Mouse (Mus musculus): ENCODE data around the gene Colgalt1.
A peak's percentile ranks its signal among the peaks of the same experiment; 100 is the strongest.

Colgalt1 gene

DNA sequence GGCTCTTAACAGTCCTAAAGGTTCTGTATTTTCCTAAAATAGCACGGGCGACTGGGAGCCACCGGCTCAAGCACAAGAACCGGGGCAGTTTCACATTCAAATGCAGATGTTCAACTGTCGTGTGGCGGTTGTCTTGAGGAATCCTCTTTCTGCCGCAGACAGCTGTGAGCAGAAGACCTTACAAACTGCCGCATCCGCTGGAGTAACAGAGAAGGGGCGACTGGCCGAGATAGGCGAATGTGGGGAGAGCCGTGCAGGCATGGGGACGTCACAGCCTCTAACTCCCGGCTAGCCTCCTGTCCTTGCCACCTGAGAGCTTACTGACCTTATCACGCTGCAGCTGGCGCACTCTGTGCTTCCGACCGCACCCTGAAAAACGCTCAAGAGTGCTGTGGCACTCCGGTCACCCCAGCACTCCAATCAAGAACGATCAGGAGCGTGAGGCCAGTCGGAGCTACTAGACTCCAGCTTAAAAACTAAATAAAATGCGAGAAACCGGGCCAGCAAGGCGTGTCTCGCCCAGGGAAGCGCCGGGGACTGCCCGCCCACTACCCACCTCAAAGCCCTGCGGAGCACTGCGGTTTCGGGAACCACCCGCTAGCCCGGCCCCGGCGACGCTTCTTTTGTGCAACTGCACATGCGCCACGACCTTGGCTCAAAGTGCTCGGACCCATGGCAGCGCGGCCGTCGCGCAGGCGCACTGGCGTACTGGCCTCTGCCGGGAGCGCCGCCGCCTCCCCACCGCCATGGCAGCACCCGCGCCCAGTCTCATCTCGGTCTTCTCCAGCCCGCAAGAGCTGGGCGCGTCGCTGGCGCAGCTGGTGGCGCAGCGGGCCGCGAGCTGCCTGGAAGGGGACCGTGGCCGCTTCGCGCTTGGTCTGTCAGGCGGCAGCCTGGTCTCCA is 19.1 kb upstream of the Colgalt1 start, which contains the start of gene Pgls:
Gene Pgls (plus strand): TSS at position 706 of the 903 bp plus-strand sequence.
- peak; percentile 96 to 99 for DNase-seq

DNA sequence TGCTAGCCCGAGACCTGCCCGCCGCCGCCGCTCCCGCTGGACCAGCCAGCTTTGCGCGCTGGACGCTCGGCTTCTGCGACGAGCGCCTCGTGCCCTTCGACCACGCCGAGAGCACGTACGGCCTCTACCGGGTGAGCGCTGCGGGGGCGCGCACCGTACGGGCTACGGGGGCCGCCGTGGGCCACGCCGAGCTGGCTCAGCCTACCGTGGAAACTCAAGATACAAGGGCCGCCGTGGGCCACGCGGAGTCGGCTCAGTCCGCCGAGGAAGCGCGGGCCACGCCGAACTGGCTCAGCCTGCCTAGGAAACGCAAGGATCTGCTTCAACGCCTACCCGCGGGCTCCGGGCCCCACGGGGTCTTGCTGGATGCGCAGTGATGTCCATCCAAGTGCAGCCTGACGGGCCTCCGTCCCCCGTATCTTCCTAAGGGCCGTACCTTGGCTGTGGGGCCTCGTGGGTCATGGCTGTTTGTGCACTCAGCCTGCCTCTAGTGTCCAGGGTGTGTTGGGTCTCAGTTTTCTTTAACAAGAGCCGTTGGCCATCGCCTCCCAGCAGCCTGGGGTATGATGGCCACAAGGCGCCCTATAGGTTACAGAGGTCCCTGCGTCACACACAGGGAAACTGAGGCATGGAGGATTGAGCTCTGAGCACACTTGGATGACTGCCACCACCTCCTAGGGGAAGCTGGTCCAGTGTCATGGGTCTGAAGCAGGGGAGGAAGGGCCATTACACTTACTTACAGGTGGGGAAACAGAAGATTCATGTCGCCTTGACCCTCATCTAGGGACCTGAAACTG is 18.2 kb upstream of the Colgalt1 start:
- DNase-seq, result peak; percentile 85 to 95

DNA sequence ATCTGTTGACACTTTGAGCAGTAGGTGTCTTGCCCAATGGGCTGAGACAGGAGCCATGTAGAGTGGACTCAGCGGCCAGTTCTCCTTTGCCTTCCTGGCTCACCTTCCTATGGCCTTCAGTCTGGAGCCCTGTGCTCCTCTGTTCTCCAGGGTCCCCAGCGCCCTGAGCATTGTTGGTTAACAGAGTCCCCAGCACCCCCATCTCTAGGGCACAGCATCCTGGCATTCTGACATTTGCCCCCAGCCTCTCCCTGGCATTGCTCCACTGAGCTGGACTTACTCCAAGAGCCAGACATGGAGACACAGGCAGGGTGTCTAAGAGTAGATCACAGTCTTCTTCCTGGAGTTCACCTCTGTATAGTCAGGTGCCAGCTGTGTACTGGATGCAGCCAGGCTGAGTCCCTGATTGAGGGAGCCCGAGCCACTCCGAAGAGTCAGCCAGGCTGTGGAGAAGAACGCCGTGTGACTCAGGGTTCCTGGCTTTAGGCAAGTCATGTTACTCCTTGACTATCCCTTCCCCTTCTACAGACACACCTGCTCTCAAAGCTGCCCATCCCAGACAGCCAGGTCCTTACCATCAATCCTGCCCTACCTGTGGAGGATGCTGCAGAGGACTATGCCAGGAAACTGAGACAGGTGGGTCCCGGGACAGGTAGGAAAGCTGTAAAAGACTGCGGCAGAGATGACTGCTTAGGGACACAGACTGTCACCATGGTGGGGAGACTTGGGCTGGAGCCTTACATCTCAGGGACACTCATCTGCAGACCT is 17.1 kb upstream of the Colgalt1 start:
- no peak for DNase-seq

DNA sequence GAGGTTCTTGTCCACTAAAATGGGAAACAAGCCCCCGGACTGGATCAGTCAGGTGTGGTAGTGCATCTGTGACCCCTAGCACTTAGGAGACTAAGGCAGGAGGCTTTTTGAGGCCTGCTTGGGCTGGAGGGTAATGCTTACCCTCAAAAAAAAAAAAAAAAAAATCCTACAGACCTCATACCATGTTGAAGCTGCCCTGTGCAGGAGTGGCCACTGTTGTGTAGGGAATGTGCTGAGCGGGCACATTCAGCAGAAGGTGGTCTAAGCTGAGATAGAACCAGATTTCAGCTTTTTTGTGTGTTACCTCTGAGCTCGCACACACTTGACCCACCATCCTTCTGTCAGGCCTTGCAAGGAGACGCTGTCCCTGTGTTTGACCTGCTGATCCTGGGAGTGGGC is 16.5 kb upstream of the Colgalt1 start:
- no peak for DNase-seq

DNA sequence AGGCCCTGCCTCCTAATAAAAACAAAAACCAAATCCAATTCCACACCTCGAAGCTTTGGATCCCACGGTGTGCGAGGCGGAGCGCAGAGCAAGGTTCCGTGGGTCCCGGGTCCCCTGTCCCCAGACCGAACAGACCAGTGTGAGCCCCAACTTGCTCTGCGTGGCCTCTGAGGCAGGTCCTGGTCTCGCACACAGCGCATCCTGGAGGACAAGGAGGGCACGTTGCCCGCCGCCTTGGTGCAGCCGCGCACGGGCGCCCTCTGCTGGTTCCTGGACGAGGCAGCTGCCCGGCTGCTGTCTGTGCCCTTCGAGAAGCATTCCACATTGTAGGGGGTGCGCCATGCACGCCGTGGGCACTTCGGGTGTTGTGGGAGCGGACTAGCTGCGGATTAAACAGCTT is 14.9 kb upstream of the Colgalt1 start:
- peak; percentile 90 to 98 for DNase-seq

DNA sequence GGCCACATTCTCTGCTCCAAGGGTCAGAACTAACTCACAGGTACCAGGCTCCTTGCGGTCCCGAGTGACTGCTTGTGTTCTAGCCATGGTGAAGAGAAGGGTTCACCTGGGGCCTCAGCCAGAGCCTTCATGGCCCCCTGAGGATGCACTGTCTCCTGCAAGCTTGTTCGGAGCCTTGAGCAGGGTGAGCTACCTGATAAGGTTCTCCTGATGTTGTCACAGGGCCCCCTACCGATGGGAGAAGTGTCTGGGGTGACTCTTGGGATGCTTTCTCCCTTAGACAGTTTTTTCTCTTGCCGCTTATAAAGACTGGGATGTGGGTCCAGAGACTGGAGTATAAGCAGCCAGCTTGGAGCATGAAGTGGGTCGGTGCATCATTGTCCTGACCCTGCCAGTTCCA is 14.4 kb upstream of the Colgalt1 start:
- DNase-seq, result no peak

DNA sequence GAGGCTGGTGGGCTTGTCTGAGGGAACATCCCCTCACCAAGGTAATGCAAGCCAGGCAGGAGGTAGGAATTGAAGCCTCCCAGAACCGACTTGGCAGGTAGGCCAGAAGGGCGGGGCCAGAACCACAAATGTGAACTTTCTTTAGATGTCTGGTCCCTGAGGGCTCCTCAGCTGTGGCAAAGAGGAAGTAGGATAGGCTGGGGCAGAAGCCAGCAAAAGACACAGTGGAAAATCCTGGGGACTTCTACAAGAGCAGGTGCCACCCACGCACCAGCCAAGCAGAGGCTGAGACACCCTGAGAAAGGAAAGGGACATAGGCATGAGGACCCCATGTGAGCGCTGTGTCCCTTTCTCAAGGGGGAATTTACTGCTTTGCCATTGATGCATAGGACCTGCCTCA is 14.0 kb upstream of the Colgalt1 start:
- DNase-seq, result no peak

DNA sequence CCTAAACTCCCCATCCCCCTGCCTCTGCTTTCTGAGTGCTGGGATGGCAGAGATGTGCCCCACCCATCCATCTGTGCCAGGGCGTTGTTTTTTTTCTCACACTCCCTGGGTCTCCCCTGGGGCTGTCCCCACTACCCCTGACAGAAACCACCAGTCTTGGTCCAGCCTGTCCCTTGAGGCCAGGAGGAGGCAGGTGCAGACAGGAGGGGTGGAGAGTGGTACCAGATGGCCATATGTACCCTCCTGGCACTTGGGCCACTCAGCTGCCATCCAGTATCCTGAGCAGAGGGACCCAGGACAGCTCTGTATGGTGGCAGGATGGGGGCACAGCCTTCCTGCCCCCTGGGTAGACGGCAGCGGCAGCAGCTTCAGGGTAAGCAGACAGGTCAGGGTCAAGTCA is 13.3 kb upstream of the Colgalt1 start, which contains the start of gene Fam129c:
Gene Fam129c (plus strand): TSS at position 198 of the 400 bp plus-strand sequence.
- no peak for DNase-seq

DNA sequence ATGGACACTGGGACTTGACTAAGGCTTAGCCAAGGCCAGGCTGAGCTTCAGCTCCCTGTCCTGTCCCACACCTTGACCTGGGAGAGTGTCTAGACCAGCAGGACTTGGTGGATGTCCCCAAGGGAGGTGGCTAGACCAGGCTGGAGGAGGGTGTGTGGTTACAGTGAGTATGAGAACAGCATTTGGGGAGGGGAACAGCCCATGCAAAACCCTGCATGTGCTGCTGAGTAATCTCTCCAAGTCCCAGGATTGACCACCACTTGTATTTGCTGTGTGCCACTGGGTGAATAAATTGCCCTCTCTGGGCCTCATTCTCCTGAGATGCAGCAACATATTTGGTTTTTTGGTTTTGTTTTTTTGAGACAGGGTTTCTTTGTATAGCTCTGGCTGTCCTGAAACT is 12.4 kb upstream of the Colgalt1 start:
- no peak for DNase-seq

DNA sequence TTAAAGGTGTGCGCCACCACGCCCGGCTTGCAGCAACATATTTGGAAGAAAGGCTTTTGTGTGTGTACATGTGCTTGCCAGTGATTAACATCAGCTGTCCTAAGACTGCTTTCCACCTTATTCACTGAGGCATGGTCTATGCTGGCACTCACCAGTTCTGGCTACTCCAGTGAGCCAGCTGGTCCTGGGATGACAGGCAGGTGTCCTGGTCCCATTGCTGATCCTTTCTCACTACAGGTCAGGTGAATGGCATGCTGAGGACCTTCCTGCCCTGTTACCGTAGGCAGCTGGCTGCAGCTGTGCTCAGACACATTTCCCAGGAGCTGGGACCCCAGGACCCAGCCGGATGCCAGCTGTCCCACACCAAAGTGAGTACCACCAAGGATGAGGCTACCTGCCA is 12.0 kb upstream of the Colgalt1 start:
- no peak for DNase-seq

DNA sequence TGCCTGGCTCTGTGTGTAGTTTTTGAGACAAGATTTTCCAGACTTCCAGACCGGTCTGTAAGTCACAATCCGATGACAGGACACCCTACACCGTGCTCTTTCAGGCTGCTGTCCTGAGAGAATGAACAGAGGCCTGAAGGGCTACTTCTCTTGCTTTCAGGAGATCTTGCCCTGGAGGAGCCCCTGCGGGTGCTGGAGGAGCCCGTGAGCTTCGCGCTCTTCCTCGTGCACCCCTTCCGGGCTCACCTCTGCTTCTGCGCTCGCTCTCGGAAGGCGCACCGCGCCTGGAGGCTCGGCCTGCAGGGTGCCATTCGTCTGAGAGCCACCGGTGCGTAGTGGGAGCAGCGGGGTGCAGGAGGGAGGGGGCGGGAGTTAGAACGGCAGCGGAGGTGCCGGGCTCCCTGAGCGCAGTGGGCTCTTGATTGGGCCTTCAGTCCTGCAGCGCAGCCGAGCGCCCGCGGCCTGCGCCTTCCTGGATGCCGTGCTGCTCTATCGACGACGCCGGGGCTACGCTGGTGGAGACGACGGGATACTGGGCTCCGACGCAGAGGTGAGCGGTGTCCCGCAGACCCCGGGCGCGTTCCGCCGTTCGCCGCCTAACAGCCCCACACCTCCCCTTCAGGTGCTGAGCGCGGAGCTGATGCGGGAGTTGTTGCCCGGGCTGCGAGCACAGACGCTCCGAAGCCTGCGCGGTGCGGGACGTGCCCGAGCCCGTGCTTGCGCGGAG is 8.7 kb upstream of the Colgalt1 start:
- DNase-seq, result no peak

DNA sequence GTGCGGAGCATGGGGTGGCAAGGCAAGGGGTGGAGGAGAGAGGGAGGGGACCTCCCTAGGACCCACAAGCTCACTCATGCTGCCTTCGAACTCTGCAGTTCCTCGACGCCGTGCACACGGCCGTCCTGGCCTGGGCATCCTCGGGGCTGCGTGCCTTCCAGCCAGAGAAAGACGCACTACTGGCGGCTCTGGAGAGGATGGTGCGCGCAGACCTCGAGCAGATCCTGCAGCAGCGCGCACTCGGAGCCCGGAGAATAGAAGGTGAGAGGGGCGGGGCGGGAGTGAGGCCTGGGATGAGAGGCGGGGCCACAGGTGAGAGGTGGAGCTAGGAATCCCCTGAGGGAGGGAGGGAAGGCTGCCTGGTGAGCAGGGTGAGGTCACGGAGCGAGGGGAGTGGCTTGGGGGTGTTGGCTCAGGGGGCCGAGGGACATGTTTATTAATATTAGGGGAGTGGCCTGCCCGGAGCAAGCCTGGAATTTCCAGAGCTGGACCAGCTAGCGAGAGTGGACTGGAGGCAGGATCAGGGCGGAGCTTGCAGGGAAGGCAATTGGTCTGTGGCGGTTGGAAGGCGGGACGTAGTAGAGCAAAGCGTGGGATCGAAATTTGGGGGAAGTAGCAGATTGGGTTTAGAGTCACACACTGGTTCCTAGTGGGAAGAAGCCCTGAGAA is 8.0 kb upstream of the Colgalt1 start:
- peak in 1 of 2 experiments; percentile 38 for DNase-seq

DNA sequence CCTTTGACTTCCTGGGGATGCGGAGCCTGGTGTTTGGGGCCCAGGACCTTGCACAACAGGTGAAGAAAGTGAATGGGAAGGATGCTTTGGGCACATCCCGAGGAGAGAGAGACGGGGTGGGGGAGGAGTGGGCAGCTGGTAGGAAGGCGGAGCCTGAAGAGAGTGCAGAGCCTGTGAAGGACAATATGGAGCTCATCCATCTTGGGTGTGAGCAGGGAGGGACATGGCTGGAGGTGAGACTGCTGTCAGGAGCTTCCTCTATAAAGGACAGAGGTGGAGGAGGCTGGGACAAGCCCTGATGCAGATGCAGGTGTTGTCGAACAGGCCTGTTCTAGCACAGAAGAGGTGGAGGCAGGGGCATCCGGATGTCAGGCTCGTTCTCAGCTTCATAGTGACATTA is 6.8 kb upstream of the Colgalt1 start:
- no peak for DNase-seq

DNA sequence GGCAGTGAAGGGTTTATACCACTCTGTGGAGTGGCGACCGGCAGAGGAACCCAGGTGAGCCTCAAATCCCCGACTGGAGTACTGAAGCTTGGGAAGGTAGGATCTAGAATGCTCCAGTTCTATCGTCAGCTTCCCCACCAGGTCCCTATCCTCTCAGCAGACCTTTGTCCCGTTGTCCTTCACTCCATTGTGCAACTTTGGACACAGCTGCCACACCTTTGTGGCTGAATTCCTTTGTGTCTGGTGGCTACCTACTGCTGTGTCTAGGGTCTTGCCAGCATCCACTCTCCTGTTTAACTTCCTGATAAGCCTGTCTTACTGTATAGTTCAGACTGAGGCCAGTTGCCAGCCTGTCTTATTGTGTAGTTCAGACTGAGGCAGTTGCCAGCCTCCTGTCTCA is 1.3 kb downstream of the Colgalt1 start:
- no peak for DNase-seq

DNA sequence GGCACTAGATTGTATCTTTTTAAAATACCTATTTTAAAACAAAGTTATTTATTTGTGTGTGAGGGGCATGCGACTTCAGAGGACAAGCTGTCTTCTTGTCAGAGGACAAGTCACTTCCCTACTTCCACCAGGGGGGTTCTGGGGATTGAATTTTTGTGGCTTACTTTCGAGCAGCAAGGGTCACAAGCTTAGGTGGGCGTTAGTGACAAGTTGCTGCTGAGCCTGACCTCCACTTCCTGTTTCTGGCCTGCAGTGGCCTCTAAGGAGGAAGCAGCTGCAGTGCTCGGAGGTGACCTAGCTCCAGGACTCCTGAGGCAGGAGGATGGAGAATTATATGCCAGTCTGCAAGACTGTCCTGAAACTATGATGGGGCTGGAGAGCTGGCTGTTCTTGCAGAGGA is 2.6 kb downstream of the Colgalt1 start:
- DNase-seq, result no peak

DNA sequence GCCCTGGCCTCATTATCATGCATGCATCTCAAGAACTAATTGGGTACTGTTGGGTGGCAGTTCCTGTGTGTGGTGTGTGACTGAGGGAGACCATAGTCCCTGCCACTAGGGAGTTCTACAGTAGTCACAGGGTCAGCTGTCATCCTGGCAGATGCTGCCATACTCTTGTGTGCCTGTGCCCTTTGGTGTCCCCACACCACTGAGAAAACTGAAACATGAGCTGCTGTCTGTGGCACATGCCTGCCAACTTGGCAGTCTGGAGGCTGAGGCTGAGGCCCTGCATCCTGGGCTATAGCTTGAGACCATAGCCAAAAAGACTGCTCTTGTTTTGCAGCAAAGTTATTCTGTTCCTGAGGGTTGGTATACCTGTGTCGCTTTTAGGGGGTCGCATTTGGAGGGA is 9.0 kb downstream of the Colgalt1 start:
- DNase-seq, result no peak

DNA sequence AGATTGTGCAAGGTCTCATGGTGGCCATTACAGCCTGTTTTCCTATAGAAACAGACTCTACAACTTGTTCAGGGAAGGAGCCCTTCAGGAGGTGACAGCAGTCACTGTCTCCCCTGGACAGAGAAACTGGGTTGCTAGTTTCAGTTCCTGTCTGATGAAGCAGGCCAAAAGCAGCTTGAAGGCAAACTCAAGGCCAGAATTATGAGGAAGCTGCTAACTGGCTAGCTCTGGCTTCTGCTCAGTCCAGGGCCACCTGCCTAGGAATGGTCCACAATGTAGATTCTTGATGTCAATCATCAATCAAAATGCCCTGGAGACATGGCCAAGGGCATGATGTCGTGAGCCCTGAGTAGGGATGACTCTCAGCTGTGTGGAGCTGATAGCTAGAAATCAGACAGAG is 14.3 kb downstream of the Colgalt1 start:
- no peak for DNase-seq

DNA sequence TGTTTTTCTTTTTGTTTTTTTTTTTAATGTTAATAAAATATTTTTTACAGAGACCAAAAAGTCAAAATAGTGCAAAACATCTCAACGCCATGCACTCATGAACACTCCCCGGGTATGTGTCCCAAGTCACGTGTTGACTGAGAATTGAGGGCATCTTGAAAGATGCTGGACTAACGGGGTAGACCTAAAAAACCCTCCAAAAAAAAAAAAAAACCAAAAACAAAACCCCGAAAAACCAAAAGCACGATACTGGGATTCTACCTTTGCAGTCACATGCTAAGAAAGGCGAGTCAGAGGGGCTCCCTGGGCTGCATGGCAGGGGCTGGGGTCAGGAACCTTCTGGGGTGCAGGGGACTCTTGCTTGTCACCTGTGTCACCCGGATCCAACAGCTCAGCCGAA is 16.0 kb downstream of the Colgalt1 start:
- no peak for DNase-seq

DNA sequence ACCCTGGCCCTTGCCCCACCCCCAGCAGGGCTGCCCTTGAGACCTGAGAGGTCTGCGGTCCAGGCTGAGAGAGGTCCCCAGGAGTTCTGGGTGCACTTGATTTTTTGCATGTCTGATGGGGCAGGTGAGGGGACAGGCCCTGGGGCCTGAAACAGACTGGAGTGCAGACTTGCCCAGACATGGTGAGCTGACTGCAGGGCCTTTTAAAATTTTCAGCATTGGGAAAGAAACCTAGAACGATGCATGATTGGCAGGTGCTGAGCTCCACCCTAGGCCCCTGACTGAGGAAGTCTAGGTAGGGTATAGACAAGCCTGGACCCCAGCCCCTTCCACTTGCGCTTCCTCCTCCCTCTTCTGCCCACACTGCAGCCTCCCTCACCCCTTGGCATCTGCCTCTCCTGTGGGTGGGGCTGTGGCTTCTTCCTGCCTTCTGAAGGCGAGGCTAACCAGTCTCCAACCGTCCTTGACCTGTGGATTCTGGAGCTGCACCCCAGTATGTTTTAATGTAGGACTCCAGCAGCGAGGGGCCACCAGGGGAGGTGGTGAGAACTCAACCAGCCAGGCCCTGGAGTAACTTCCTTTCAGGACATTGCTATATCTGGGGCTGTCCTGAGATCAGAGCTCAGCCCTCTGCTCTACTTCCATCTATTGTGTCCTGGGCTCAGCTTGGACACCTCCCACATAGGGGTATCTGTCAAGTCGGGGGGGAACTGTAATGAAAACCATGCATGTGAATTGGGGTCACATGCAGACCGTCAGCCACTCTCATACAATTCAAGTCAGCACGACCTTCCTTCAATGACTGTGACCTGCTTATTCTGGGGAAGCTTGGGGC is 16.7 kb downstream of the Colgalt1 start:
- DNase-seq, result no peak

DNA sequence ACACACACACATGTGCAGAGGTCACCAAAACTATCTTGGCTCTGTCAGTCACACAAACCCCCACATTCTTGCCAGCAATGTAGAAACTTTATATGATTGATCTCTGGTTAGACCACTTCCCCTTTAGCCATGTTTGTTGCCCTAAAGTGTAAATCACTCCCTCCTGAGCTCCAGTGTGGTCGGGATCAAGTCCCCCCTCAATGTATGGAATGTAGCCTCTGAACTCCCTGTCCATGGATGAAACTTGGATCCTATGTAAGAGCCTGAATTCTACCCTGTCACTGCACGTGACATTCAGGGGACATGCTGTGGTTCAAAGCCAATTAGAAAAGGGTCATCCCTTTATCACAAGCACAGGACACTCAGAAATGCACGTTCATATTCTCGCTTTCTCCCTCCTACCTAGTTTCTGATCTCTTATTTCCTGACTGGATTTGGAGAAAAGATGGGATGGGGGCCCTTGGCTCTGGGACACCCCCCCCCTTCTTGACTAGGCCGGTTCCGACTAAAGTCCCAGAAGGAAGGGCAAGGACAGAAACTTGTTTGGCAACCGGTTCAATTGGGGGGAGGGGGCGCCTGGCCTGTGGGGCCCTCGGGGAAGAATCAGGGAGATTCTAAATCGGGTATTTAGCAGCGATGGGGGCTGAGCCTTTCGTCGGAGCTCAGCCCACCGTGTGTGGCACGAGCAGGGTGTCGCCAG is 17.7 kb downstream of the Colgalt1 start:
- DNase-seq, result no peak
